Mouse (Mus musculus) liver, adult 2 months (tissue): ENCODE data around the gene Trim65.

Experiments used
- CTCF ChIP-seq: fragments of 200-500 bp; IDR thresholded peaks from 2 replicates; pipeline ENCODE4 v1.5.1; 2011; ENCODE audit warnings: low read depth, low read length, control low read depth
- POLR2A ChIP-seq: fragments of 200-500 bp; IDR thresholded peaks from 2 replicates; pipeline ENCODE4 v1.6.1; 2011; ENCODE audit warnings: low read length, control low read depth; ENCODE audit not compliant: insufficient read depth; ENCODE audit errors: extremely low read depth

- TF ChIP-seq CTCF, result no peak
- no peak for TF ChIP-seq POLR2A
Observed at GRCm38 (mm10) chr11:116127986-116128385, 2.9 kb downstream of the Trim65 start.
